Mouse (Mus musculus) midbrain, embryonic 13.5 days (tissue): ENCODE results near the gene Hsd17b13. TPM values are rescaled to one million over a fixed set of nuclear protein-coding genes. Genes with fewer than 3 reads are reported as not detected.
"Not testable (repeated sequence)": the region's sequence is repeated elsewhere in the genome, so short reads cannot be mapped to it uniquely, and the experiment has no call there.

Experiments used
- ATAC-seq: fragments of 200-750 bp; cut with Nextera tagmentation; 2 replicates; pipeline ENCODE4 v1.8.0; 2017; ENCODE audit warnings: mild to moderate bottlenecking, moderate TSS enrichment, moderate library complexity
- H3K27ac ChIP-seq: fragments of 300-500 bp; sonication (generic); 2 replicates; pipeline ENCODE4 v1.5.1; 2015; ENCODE audit warnings: inconsistent platforms, mild to moderate bottlenecking, moderate library complexity
- H3K27me3 ChIP-seq: fragments of 300-500 bp; sonication (generic); 2 replicates; pipeline ENCODE4 v1.6.1; 2015; ENCODE audit warnings: mild to moderate bottlenecking, inconsistent platforms
- H3K36me3 ChIP-seq: fragments of 300-500 bp; sonication (generic); 2 replicates; pipeline ENCODE4 v1.6.1; 2015; ENCODE audit warnings: mild to moderate bottlenecking, inconsistent platforms
- H3K4me1 ChIP-seq: fragments of 300-500 bp; sonication (generic); replicated peaks from 2 replicates; pipeline ENCODE4 v1.6.1; 2015; ENCODE audit warnings: inconsistent platforms
- H3K4me2 ChIP-seq: fragments of 300-500 bp; sonication (generic); replicated peaks from 2 replicates; pipeline ENCODE4 v1.6.1; 2015; ENCODE audit warnings: moderate library complexity, mild to moderate bottlenecking, inconsistent platforms
- H3K4me3 ChIP-seq: fragments of 300-500 bp; sonication (generic); replicated peaks from 2 replicates; pipeline ENCODE4 v1.5.1; 2015; ENCODE audit warnings: mild to moderate bottlenecking, inconsistent platforms
- H3K9ac ChIP-seq: fragments of 300-500 bp; sonication (generic); replicated peaks from 2 replicates; pipeline ENCODE4 v1.6.1; 2015; ENCODE audit warnings: mild to moderate bottlenecking, inconsistent platforms
- H3K9me3 ChIP-seq: fragments of 300-500 bp; sonication (generic); 2 replicates; pipeline ENCODE4 v1.6.1; 2016; ENCODE audit warnings: mild to moderate bottlenecking, inconsistent platforms
- WGBS: fragments of 180-500 bp; shearing (Covaris S2); methylation state at CpG from one replicate; pipeline ENCODE4 v1.1.7; 2015; 5-methylcytosine and 5-hydroxymethylcytosine counted together
- polyA plus RNA-seq: library from polyadenylated mRNA; unstranded; fragments of >200 nt; fragmentation: Nextera tagmentation; extraction: Ambion mirVana; gene quantifications from 2 replicates; pipeline ENCODE4 v1.2.1, GENCODE M21; 2015

Gene Hsd17b13
- polyA plus RNA-seq, 1 experiment from 2014 or later = not detected

DNA sequence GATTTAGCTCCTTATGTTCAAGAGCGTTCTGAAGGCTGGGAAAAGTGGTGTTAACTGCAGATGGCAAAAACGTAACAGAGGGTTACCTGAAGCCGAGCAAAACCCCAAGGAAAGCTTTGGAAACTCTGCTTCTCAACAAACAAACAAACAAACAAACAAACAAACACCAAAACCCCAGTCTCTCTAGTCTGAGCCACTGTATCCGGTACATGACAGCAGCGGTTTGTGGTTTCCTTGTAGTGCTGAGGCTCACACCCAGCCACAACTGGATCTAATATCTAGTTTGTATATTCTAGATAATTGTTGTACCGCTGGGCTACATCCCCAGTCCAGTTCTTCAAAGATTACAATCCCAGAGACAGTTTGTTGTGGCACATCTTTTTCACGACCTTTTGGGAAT lies 1.5 kb downstream of the Hsd17b13 start:
- Histone ChIP-seq H3K9me3 (no peaks in the 10 kb centered on the region), H3K4me3 (no peak overlapping the region), H3K4me2 (no peak overlapping the region), H3K36me3 (no peaks in the 10 kb centered on the region), H3K27me3 (no peaks in the 10 kb centered on the region), H3K9ac (no peak overlapping the region), H3K27ac (no peak overlapping the region), H3K4me1 (no peaks in the 10 kb centered on the region)
- 87% methylated on average over 7 of the region's 7 CpGs for WGBS
- ATAC-seq = no peak

DNA sequence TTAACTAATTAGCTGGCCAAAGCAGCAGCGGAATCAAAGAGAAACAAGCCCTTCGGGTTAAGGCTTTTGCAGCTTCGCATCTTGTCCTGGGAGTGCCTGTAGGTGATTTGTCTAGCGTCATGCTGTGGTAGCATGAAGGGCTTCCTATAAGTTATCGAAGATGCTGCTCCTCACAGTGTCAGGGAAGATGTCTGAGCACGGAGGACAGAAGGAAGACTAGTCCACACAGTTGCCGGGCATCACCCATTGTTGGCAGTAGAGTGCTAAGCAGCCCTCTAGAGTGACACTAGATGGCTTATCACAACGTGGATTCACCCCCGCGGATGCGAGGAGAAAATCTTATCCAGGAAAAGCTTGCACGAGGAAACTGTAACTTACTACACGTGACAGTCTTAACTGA lies 4.4 kb downstream of the Hsd17b13 start:
- 79% methylated on average over 13 of the region's 13 CpGs for WGBS
- no peak overlapping the region for H3K27ac ChIP-seq
- H3K9me3 ChIP-seq = no peaks in the 10 kb centered on the region
- H3K4me2 ChIP-seq = no peak overlapping the region
- no peaks in the 10 kb centered on the region for H3K36me3 ChIP-seq
- no peak overlapping the region for H3K4me3 ChIP-seq
- no peak for ATAC-seq
- H3K4me1 ChIP-seq = no peaks in the 10 kb centered on the region
- H3K9ac ChIP-seq = no peak overlapping the region
- H3K27me3 ChIP-seq = no peaks in the 10 kb centered on the region

DNA sequence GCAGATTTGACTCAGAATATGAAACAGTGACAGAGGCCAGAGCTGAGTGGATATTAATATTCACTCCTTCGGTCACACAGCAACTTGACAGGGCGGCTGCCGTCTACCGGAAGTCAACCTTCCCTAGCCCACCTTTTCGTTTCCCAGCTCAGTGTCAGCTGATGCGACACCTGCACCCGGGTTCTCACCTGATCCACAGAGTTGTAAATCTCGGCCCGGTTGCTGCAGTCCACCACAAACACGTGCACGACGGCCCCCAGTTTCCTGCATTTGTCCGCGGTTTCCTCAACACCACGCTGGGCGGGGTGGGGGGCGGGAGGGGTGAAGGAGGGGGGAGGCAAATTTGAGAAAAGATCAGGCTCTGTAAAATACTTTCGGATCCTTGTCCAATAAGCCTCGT lies 4.8 kb downstream of the Hsd17b13 start:
- Histone ChIP-seq H3K36me3 (no peaks in the 10 kb centered on the region), H3K4me2 (no peak overlapping the region), H3K27ac (no peak overlapping the region), H3K27me3 (no peaks in the 10 kb centered on the region), H3K9ac (no peak overlapping the region), H3K9me3 (no peaks in the 10 kb centered on the region), H3K4me1 (no peaks in the 10 kb centered on the region), H3K4me3 (no peak overlapping the region)
- no peak for ATAC-seq
- 77% methylated on average over 19 of the region's 19 CpGs for WGBS

DNA sequence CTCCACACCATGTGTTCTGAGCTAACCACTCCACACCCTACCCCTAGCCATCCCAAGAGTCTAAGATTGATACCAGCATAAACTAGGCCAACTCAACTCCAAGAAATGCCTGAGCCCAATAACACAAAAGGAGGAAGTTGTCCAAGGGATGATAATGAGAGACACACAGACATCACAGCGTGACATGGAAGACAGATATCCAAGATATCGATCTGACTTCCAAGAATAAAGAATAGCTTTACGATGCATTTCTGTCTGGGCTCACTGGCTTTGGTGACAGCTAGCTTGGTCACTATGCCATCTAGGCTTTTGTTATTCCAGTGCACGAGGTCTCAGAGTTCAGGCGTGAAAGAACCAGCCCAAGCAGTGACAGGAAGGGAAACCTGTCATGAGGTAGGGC lies 6.2 kb downstream of the Hsd17b13 start:
- H3K36me3 ChIP-seq = no peaks in the 10 kb centered on the region
- ATAC-seq = no peak
- H3K4me1 ChIP-seq = no peaks in the 10 kb centered on the region

DNA sequence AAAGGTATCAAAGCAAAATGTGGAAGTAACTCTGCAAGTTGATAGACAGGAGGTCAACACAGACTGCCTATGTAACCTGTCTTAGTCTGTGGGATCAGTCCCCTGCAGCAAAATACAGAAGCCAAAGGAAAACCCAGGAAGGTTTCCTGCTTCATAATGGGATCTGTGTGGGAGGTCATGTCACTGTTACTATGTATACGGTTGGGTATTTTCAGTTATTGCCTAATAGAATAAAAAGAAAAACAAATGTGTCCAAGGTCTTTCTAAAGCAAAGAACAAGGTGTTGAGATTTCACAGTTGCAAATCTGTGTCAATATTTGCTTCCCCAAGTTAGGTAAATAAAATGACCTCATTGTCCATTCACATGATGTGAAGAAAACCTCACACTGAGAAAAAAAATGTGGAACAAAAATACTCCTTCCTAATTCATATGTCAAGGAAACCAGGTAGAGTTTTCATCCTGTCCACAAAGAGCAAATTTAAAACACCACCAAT lies 14.2 kb downstream of the Hsd17b13 start:
- H3K9me3 ChIP-seq = no peaks in the 10 kb centered on the region
- H3K9ac ChIP-seq = no peak overlapping the region
- no peak overlapping the region for H3K4me3 ChIP-seq
- H3K4me1 ChIP-seq = no peaks in the 10 kb centered on the region
- H3K27me3 ChIP-seq = no peaks in the 10 kb centered on the region
- ATAC-seq = no peak
- no peaks in the 10 kb centered on the region for H3K36me3 ChIP-seq
- 90% methylated on average over 1 of the region's 1 CpGs for WGBS
- no peak overlapping the region for H3K27ac ChIP-seq
- H3K4me2 ChIP-seq = no peak overlapping the region

More for the DNA sequence above, 6.2 kb downstream of the Hsd17b13 start:
- H3K27ac ChIP-seq = no peak overlapping the region
- H3K4me2 ChIP-seq = no peak overlapping the region
- 78% methylated on average over 5 of the region's 5 CpGs for WGBS
- H3K27me3 ChIP-seq = no peaks in the 10 kb centered on the region
- no peak overlapping the region for H3K9ac ChIP-seq
- no peak overlapping the region for H3K4me3 ChIP-seq
- H3K9me3 ChIP-seq = no peaks in the 10 kb centered on the region

DNA sequence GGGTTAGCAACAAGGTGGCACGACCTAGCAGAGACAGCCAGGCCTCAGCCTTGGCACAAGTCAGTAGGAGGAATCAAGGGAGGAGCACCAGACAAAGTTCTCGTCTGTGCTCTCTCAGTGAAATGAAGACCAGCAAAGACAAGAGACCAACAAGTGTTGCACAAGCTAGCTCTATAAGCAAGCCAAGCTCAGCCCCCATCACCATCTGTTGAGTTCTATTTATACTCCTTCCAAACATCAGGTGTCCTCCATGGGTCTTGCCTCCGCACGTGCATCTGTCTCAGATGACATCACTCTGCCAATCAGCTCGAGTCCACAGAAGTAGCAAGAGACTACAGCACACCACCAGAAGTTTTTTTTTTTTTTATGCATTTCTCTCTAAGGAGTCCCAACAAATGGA lies 22.6 kb downstream of the Hsd17b13 start:
- Histone ChIP-seq H3K4me1 (no peaks in the 10 kb centered on the region), H3K4me3 (no peak overlapping the region), H3K9me3 (no peaks in the 10 kb centered on the region), H3K9ac (no peak overlapping the region), H3K4me2 (no peak overlapping the region), H3K27ac (no peak overlapping the region), H3K36me3 (no peaks in the 10 kb centered on the region), H3K27me3 (no peaks in the 10 kb centered on the region)
- 89% methylated on average over 5 of the region's 5 CpGs for WGBS
- ATAC-seq = no peak

DNA sequence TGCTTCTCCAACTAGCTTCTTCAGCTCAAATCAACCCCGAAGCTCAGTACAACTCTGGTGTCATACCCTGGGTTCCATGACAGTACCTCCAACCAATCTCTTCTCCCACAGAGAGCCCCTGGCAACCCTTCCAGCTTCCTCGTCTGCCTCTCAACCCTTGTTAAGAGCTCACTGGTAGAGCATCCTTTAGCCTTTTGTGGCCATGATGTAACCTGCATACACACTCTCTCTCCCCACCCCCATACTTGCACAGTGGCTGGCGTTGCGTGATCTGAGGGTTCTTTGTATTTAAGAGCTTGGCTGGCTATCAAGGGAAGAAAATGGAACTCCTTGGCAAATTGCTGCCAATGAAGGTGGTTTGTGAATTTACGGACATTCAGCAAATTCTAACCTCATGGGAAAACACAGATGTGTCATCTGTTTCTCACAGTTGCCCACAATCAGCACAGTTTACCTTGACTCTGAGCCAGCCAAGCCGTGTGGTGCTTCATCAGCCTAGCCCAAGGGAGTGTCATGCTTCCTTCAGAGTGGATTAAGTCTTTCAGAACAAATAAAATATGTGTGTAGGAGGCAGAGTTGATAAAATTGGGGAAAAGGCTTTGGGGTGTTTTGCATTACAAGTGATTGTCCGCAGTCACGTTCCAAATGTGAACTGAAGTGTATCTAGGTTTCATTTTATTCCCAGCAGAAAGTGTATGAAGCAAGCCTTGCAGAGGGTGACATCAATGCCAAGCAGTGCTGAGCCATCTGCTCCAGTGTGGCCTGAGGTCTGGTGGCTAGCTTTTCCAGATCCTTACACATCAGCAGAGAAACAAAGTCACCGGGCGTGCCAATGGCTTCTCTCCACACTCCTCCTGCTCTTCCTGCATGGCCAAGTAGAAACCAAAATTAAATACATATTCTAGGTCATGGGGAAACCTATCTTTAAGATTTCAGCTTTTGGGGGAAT lies 23.8 kb downstream of the Hsd17b13 start:
- no peak overlapping the region for H3K4me2 ChIP-seq
- no peaks in the 10 kb centered on the region for H3K9me3 ChIP-seq
- H3K27ac ChIP-seq = no peak overlapping the region
- no peaks in the 10 kb centered on the region for H3K36me3 ChIP-seq
- no peak overlapping the region for H3K9ac ChIP-seq
- ATAC-seq = no peak
- H3K27me3 ChIP-seq = no peaks in the 10 kb centered on the region
- no peak overlapping the region for H3K4me3 ChIP-seq
- WGBS = 86% methylated on average over 10 of the region's 10 CpGs
- no peaks in the 10 kb centered on the region for H3K4me1 ChIP-seq

DNA sequence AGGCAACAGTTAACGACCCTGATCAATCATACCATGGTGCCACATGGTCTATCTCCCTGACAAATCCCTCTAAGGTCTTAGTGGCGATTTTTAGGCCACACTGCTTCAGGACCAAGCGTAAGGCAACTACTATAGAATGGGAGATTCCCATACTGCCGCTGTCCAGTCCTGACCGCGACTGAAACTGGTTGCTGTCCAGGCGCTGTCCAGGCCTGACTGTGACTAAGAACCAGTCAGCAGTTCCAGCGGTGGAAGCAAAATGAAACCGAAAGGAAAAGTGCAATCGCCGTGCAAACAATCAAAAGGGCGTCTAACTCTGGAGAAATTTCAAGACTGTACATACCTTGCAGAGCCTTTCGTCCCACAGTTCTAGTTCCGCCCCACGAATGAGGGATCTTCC lies 27.1 kb downstream of the Hsd17b13 start:
- WGBS = 95% methylated on average over 15 of the region's 15 CpGs
- not testable (repeated sequence) for ATAC-seq

DNA sequence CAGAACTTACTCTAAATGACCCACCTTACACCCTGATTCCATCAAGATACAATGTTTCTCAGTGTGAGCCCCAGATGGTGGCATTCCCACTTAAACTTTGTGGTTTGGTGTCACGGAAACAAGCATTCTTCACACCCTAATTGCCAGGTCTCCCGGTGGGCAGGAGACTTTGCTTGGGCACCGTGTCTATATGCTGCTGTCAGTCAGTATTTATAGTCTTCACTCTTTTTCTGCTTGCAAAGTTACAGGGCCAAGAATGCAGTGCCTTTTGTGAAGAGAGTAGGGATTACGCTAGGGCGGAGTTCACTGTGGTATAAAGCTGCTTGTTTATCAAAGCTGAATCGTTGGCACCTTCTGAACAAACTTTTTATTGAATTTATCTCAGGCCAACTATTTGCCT lies 34.0 kb downstream of the Hsd17b13 start:
- Histone ChIP-seq H3K9me3 (no peaks in the 10 kb centered on the region), H3K27ac (no peak overlapping the region), H3K4me2 (no peak overlapping the region), H3K4me3 (no peak overlapping the region), H3K9ac (no peak overlapping the region), H3K27me3 (peaks cover 7% of the 10 kb centered on the region; the same call in 1 of the 2 replicates), H3K36me3 (no peaks in the 10 kb centered on the region), H3K4me1 (peaks cover 25% of the 10 kb centered on the region)
- ATAC-seq = no peak
- WGBS = 30% methylated on average over 6 of the region's 6 CpGs

More for the DNA sequence above, 27.1 kb downstream of the Hsd17b13 start:
- not testable (repeated sequence) for H3K4me2 ChIP-seq, H3K27me3 ChIP-seq, H3K27ac ChIP-seq, H3K36me3 ChIP-seq, H3K9me3 ChIP-seq, H3K4me1 ChIP-seq, H3K9ac ChIP-seq, H3K4me3 ChIP-seq

DNA sequence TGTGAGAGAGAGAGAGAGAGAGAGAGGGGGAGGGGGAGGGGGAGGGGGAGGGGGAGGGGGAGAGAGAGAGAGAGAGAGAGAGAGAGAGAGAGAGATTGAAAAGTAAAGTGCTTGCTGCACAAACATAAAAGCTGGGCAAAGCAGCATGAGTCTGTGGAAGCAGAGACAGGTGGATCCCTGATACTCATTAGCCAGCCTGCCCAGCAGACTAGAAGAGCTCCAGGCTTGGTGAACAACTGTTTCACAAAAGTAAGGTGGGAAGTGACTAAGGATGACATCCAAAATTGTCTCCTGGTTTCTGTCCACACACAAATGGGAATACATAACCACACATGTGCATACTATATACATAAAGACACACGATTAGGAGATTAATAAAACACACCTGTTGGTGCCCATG lies 37.4 kb downstream of the Hsd17b13 start:
- 75% methylated on average over 1 of the region's 1 CpGs for WGBS
- no peak overlapping the region for H3K9ac ChIP-seq
- ATAC-seq = no peak
- H3K4me3 ChIP-seq = no peak overlapping the region
- H3K4me1 ChIP-seq = peaks cover 36% of the 10 kb centered on the region
- no peaks in the 10 kb centered on the region for H3K9me3 ChIP-seq
- no peaks in the 10 kb centered on the region for H3K36me3 ChIP-seq
- H3K27me3 ChIP-seq = peaks cover 7% of the 10 kb centered on the region; the same call in 1 of the 2 replicates
- H3K4me2 ChIP-seq = no peak overlapping the region
- H3K27ac ChIP-seq = no peak overlapping the region

DNA sequence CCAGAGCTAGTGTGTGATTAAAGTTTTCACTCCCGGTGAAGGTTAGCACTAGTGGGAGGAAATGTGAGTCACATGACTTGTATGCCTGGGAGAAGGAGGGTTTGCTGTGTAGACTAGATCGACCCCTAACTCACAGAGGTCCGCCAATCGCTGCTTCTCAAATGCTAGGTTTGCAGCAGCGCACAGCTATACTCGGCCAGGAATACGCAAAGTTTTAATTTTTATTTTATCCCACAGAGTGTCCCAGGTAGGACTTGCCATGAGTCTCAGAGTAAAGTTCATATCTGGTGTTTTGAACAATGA lies 37.9 kb downstream of the Hsd17b13 start:
- H3K4me1 ChIP-seq = peaks cover 36% of the 10 kb centered on the region
- peaks cover 7% of the 10 kb centered on the region; the same call in 1 of the 2 replicates for H3K27me3 ChIP-seq
- no peak overlapping the region for H3K9ac ChIP-seq
- no peak overlapping the region for H3K4me3 ChIP-seq
- peak overlapping the region; percentile 37; the same call in 1 of the 2 replicates for H3K27ac ChIP-seq
- H3K4me2 ChIP-seq = peak overlapping the region; percentile 38
- no peaks in the 10 kb centered on the region for H3K36me3 ChIP-seq
- H3K9me3 ChIP-seq = no peaks in the 10 kb centered on the region
- ATAC-seq = peak; percentile 59
- WGBS = 53% methylated on average over 7 of the region's 7 CpGs

DNA sequence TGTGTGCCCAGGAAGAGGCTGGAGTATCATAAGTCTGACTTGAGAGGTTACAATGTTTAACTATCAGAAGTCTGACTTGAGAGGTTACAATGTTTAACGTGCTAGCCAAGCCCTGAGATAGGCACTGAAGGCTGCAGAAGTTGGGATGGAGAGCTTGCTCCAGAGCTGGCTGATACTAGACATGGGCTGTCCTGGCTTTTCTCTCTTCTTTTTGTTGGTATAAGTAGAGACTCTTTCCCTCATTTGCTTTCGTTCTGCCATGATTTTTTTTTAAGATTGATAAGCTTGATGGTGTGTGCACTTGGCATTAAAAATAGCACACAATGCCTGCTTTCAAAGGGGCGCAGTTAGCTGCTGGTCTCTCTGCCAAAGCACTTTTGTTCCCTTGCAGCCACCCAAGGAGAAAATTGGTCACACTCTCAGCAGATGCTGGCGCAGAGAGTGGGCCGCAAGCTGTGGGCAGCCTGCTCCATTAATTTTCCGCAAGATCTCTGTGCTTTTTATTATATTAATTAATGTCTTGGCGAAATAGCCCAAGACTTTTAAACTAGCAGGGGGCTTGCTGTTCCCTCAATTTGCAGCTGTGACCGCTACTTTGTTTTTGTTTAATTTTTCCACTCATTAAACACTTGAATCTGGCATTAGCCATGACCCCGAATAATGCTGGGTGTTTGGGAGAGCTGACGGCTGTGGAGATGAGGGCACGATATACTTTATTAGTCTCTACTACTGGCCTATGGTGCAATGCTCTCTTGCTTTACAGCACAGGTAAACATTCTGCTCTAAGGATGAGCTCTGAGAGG lies 38.5 kb downstream of the Hsd17b13 start:
- H3K4me1 ChIP-seq = peaks cover 32% of the 10 kb centered on the region
- WGBS = 11% methylated on average over 11 of the region's 11 CpGs
- peak; percentile 87 for ATAC-seq
- no peak overlapping the region for H3K9ac ChIP-seq
- no peak overlapping the region for H3K4me3 ChIP-seq
- H3K27me3 ChIP-seq = peaks cover 7% of the 10 kb centered on the region; the same call in 1 of the 2 replicates
- no peaks in the 10 kb centered on the region for H3K9me3 ChIP-seq
- H3K4me2 ChIP-seq = peak overlapping the region; percentile 38
- peak overlapping the region; percentile 37 for H3K27ac ChIP-seq
- no peaks in the 10 kb centered on the region for H3K36me3 ChIP-seq
